Mouse (Mus musculus): ENCODE results near the gene AF067061. TPM values are rescaled to one million over a fixed set of nuclear protein-coding genes. Genes with fewer than 3 reads are reported as not detected.

AF067061 gene
- polyA plus RNA-seq, 1 experiment from 2014 or later, result not detected

DNA sequence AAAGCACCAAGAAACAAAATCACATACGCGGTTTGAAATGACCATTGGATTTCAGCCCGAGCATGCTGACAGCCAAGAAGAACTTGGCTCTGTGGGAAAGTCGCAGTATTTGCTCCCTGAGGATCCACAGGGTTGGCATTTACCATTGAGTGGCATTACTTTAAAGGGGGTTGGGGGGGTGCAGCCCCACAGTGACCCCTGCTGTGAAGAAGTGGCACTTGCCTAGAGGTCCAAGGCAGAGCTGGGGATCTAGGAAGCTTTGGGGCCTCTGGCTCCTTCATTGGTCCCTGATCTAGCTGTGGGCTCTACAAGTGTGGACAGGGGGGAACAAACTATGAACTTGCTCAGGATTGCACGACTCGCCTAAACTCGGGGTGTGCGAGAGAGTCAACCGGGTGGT lies 15.9 kb downstream of the AF067061 start:
- Histone ChIP-seq H3K27me3 (no peaks in the 10 kb centered on the region), H3K4me3 (replicated peaks) (no peak overlapping the region), H3K4me2 (replicated peaks) (no peak overlapping the region), H3K9ac (no peak overlapping the region), H3K4me1 (no peaks in the 10 kb centered on the region), H3K36me3 (no peaks in the 10 kb centered on the region), H3K9me3 (replicated peaks) (no peaks in the 10 kb centered on the region), H3K27ac (replicated peaks) (no peak overlapping the region)
- ATAC-seq (ENCODE audit: insufficient number of reproducible peaks, low FRiP score, low TSS enrichment, low read depth), result no peak
- 82% methylated on average over 9 of the region's 9 CpGs for WGBS

DNA sequence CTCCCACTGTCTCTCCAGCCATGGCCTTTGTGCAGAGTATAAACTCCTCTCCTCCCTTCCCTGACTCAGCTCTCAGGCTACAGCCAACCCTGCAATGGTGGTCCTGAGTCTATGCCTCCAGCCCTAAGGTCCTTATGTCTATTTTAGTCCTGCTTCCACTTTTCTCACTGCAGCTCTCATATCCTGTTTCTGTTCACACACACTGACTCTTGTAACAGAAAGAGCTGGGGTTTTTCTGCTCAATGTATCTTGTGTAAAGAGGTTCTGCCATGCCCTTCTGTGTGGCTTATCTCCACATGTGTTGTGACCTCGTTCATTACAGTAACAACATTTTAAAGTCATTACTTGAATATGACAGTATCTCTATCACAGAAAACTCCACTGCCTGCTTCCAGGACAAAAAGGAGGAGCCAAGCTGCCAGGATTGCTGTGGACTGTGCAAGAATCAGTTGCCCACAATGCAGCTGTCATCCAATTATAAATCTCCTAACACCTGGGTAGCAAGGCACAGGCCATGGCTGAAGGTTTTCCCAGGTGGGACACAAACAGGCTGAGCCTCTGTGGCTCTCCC lies 36.5 kb downstream of the AF067061 start:
- no peak overlapping the region for H3K4me2 ChIP-seq (replicated peaks)
- no peak overlapping the region for H3K27ac ChIP-seq (replicated peaks)
- no peak overlapping the region for H3K4me3 ChIP-seq (replicated peaks)
- no peak overlapping the region for H3K9ac ChIP-seq
- no peaks in the 10 kb centered on the region for H3K4me1 ChIP-seq
- H3K36me3 ChIP-seq, result no peaks in the 10 kb centered on the region
- no peaks in the 10 kb centered on the region for H3K27me3 ChIP-seq
- ATAC-seq (ENCODE audit: insufficient number of reproducible peaks, low FRiP score, low TSS enrichment, low read depth), result no peak
- H3K9me3 ChIP-seq (replicated peaks), result no peaks in the 10 kb centered on the region
- 49% methylated on average over 1 of the region's 1 CpGs for WGBS

DNA sequence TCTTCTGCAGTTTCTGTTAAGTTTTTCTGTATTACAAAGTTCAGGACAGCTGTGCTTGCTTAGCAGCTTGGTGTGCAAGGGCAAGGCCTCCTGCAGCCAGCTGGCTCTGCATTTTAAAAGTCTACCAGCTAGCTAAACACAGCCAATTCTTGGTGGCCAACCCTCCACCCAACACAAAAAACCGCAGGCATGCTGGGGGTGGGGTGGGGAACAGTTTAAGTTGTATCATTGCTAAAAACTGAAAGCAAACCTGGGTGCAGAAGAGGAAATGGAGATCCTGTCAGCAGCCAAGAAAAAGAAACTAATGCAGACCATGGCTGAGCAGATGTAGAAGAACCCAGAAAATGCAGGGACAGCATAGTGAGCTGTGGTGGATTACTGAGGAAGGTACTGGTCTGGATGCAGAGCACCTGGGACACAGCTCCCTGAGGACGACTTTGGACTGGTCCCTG lies 37.1 kb downstream of the AF067061 start, which contains the start of gene BC147527:
BC147527 (plus strand) TSS at position 402 of the 452 bp plus-strand sequence.
- Histone ChIP-seq H3K36me3 (no peaks in the 10 kb centered on the region), H3K27ac (replicated peaks) (no peak within 1 kb of the TSS), H3K9me3 (replicated peaks) (no peaks in the 10 kb centered on the region), H3K4me2 (replicated peaks) (no peak within 1 kb of the TSS), H3K9ac (no peak within 1 kb of the TSS), H3K27me3 (no peaks in the 10 kb centered on the region), H3K4me1 (no peaks in the 10 kb centered on the region), H3K4me3 (replicated peaks) (no peak within 1 kb of the TSS)
- WGBS, result 33% methylated on average over 2 of the region's 2 CpGs
- ATAC-seq (ENCODE audit: insufficient number of reproducible peaks, low FRiP score, low TSS enrichment, low read depth), result no peak

DNA sequence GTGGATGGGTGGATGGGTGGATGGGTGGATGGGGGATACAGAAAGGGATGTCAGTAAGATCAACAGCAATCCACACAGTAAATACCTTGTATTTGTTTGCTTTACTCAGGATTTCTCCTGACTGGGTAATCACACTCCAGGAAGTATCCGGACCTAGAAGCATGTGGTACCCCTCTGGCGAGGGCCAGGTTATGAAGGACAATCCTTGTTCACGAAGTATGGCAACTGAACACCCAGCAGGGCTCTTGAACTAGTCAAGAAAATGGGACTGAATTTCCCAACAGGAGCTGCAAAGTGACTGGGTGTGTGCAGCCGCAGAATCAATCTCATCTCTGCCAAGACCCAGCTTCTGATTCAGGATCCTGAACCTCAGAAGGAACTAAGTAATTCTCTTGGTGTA lies 37.9 kb downstream of the AF067061 start:
- H3K9ac ChIP-seq, result no peak overlapping the region
- 79% methylated on average over 4 of the region's 4 CpGs for WGBS
- no peaks in the 10 kb centered on the region for H3K27me3 ChIP-seq
- ATAC-seq (ENCODE audit: insufficient number of reproducible peaks, low FRiP score, low TSS enrichment, low read depth), result no peak
- no peaks in the 10 kb centered on the region for H3K9me3 ChIP-seq (replicated peaks)
- no peak overlapping the region for H3K4me2 ChIP-seq (replicated peaks)
- H3K4me1 ChIP-seq, result no peaks in the 10 kb centered on the region
- H3K4me3 ChIP-seq (replicated peaks), result no peak overlapping the region
- H3K27ac ChIP-seq (replicated peaks), result no peak overlapping the region
- no peaks in the 10 kb centered on the region for H3K36me3 ChIP-seq

DNA sequence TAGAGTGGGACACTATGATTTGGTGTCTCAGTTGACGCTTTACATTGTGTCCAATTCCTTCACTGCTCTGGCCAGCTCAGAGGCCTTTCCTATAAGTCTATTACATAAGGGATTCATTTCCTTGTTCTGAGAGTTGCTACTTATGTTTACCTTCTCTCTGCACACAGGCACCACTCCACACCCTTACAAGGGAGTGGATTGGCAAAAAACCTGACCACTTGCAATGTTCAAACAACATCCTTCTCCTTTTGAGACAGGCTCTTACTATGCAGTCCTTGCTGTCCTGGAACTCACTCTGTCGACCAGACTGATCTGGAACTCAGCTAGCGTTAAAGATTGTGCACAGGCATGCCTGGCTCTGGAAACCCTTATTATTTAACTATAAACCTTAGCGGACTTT lies 47.8 kb downstream of the AF067061 start:
- H3K4me3 ChIP-seq (replicated peaks), result no peak overlapping the region
- 71% methylated on average over 4 of the region's 4 CpGs for WGBS

DNA sequence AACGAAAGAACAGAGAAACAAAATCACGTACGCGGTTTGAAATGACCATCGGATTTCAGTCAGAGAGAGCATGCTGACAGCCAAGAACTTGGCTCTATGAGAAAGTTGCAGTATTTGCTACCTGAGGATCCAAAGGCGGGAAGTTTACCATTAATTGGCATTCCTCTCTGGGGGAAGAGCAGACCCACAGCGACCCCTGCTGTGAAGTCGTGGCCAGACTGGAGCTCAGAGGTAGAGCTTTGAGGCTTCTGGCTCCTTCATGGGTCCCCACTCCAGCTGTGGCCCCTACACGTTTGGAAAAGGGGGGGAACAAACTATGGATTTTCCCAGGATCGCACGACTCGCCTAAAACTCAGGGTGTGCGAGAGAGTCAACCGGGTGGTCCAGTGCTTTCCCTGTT lies 50.7 kb downstream of the AF067061 start:
- Histone ChIP-seq H3K27ac (replicated peaks) (no peak overlapping the region), H3K27me3 (no peaks in the 10 kb centered on the region), H3K36me3 (no peaks in the 10 kb centered on the region), H3K4me1 (no peaks in the 10 kb centered on the region), H3K9me3 (replicated peaks) (no peaks in the 10 kb centered on the region), H3K9ac (no peak overlapping the region), H3K4me3 (replicated peaks) (no peak overlapping the region), H3K4me2 (replicated peaks) (no peak overlapping the region)
- WGBS, result 43% methylated on average over 14 of the region's 14 CpGs
- ATAC-seq (ENCODE audit: insufficient number of reproducible peaks, low FRiP score, low TSS enrichment, low read depth), result no peak

More for the DNA sequence above, 47.8 kb downstream of the AF067061 start:
- no peak for ATAC-seq (ENCODE audit: insufficient number of reproducible peaks, low FRiP score, low TSS enrichment, low read depth)
- Histone ChIP-seq H3K27me3 (no peaks in the 10 kb centered on the region), H3K9me3 (replicated peaks) (no peaks in the 10 kb centered on the region), H3K27ac (replicated peaks) (no peak overlapping the region), H3K36me3 (no peaks in the 10 kb centered on the region), H3K4me1 (no peaks in the 10 kb centered on the region), H3K4me2 (replicated peaks) (no peak overlapping the region), H3K9ac (no peak overlapping the region)

Other genes with a start within 250 kb of the AF067061 start
- not detected in 2 replicates for gene Gm36079, start 236.1 kb upstream of the AF067061 start, polyA plus RNA-seq (2015; fragmentation: Nextera tagmentation; extraction: Ambion mirVana)
- not detected in 2 replicates for gene Gm21188, start 210.9 kb upstream of the AF067061 start, polyA plus RNA-seq (2015; fragmentation: Nextera tagmentation; extraction: Ambion mirVana)
- not detected in 2 replicates for gene Gm20767, start 122.9 kb upstream of the AF067061 start, polyA plus RNA-seq (2015; fragmentation: Nextera tagmentation; extraction: Ambion mirVana)
- gene Gm21818, start 90.7 kb upstream of the AF067061 start, polyA plus RNA-seq (2015; fragmentation: Nextera tagmentation; extraction: Ambion mirVana), result not detected in 2 replicates
- gene Gm21762, start 47.2 kb upstream of the AF067061 start, polyA plus RNA-seq (2015; fragmentation: Nextera tagmentation; extraction: Ambion mirVana), result not detected in 2 replicates
- gene Gm21731, start 24.0 kb upstream of the AF067061 start, polyA plus RNA-seq (2015; fragmentation: Nextera tagmentation; extraction: Ambion mirVana), result not detected in 2 replicates
- 0.16 and 0.63 TPM in 2 replicates for gene BC147527, start 37.3 kb downstream of the AF067061 start, polyA plus RNA-seq (2015; fragmentation: Nextera tagmentation; extraction: Ambion mirVana)
- not detected in 2 replicates for gene Tcstv3, start 53.8 kb downstream of the AF067061 start, polyA plus RNA-seq (2015; fragmentation: Nextera tagmentation; extraction: Ambion mirVana)